Mouse (Mus musculus): Measurements from ENCODE around the gene Necap2.

Gene Necap2

GRCm38 (mm10) chr4:141077681-141078509, at the start of gene Necap2:
Necap2 (minus strand) TSS chr4:141078357.
- peak; percentile 88 for DNase-seq (ENCODE audit: low spot score)

- DNase-seq (ENCODE audit: low spot score) = no peak
These were observed 44.9 kb upstream of the Necap2 start for GRCm38 (mm10) chr4:141123065-141123464.

- no peak for DNase-seq (ENCODE audit: low spot score)
These were observed 44.5 kb upstream of the Necap2 start for GRCm38 (mm10) chr4:141122663-141123062.

DNA sequence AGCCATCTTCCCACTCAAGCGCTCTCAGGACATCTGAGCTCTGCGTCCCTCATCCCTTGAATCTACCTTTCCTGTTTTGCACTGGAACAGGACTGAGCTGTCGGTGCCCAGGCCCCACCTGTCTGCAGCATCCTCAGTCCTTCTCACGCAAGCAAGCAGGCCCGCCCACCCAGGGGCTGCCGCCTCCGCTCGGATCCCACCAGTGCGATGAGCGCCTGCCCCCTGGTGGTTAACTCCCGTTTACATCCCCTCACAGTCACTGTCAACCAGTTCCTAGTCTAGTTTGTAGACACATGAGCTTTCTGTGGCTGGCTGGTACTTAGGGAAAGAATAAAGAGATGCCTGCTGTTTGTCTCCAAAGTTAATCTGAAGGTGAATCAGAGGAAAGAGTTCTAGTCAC, 42.5 kb upstream of the Necap2 start:
- no peak for DNase-seq (ENCODE audit: low spot score)

DNA sequence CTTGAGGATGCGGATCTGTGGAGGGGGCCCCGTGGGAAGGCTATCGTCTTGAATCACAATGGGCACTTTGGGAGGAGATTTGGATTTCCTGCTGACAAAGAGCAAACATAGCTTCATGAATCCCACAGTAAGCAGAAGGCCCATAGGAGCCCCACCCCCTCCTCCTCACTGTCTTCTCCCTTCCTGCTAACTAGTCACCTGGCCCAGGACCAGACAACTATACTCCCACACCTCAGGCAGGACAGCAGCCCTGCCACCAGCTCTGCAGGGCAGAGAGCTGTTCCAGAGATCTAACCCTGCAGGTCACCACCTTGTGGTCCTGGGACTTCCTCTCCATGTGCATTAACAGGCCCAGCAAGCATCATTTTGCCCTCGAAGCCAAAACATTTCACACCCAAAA, 40.5 kb upstream of the Necap2 start:
- no peak for DNase-seq (ENCODE audit: low spot score)

- no peak for DNase-seq (ENCODE audit: low spot score)
These were observed 37.2 kb upstream of the Necap2 start for GRCm38 (mm10) chr4:141115398-141115797.

DNA sequence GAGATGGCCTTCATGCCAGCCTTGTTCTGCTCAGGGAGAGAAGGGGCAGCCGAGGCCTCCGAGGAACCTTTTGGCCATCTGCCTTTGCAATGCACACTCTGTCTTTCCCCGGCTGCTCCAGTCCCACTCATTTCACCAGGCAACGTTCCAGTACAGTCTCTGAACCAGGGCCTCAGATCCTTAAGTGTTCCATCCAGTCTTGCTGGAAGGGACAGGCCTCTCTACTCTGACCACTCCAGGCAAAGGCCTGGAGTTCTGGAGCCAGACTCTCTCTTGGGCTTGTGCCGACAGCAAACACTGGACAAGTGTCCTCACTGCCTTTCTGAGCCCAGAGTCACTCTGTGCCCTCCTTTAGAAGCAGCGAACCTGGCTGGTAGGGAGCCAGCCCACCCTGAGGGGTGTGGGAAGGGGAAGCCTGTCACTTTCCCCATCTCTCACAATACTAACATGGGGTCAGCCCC, 36.4 kb upstream of the Necap2 start:
- DNase-seq (ENCODE audit: low spot score) = no peak

DNA sequence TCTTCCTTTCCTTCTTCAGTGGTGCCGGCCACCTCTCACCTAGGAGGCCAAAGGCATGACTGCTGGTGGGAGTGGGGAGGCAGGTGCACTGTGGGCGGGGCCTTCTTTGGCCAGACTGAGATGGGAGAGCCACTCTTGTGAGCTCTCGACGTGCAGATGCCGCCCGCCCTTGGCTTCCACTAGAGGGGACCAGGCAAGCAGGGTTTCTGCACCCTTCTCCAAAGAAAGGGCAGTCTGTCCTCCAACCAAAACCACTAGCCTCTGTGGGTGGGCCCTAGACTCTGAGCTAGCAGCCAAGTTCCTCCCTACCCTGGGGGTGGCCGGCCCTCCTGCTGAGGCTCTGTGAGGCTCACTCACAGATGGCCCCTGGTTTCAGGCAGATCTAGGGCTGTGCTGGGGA, 35.7 kb upstream of the Necap2 start:
- no peak for DNase-seq (ENCODE audit: low spot score)

DNA sequence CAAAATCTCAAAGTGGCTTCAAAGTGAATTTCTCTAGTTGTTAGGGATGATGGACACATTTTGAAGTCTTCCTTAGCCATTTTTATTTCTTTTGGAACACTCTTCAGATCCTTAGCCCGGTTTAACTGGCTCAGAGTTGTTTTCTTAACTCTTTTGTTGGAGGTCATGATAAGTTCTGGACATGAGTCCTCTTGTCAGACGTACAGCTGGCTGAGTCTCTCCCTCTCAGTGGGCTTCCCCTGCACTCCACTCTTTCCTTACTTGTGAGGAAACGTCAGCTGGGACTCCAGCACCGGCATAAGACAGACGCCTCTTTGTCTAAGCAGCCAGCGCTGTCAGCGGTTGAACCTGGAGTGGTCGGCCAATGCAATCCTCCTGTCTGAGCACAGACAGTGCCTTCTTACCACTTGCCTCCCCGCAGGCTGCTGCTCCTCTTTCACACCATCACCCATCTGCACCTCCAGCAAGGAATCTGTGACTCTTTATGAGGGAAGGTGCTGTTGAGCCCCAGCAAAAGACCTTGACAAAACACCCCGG, 30.1 kb upstream of the Necap2 start:
- DNase-seq (ENCODE audit: low spot score) = no peak

DNA sequence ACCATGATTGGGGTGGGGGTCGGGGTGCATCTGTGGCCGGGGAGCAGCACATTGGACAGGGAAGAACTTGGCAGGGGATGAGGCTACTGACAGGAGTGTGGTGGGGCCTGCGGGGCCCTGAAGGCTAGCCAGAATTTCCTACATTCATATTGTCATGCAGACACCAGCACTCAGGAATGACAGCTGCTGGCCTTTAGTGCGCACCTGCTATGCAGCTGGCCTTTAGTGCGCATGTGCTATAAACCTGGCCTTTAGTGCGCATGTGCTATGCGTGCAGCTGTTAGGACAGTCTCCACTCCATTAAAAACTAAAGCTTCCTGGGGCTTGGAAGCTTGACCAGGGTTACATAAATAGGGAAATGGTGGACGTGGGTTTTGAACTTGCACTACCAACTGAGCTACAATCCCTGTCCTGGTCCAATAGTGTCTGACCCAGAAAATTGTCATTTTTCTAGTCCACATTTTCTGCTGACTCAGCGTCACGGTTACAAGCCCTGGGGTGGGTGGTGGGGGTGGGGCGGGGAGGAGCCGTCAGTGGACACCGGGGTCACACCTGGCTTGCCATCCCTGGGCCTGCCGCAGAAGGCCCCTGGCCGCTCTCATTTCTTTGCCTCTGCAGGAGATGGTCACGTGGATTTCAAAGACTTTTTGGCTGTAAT, 28.5 kb upstream of the Necap2 start:
- DNase-seq (ENCODE audit: low spot score) = no peak

DNA sequence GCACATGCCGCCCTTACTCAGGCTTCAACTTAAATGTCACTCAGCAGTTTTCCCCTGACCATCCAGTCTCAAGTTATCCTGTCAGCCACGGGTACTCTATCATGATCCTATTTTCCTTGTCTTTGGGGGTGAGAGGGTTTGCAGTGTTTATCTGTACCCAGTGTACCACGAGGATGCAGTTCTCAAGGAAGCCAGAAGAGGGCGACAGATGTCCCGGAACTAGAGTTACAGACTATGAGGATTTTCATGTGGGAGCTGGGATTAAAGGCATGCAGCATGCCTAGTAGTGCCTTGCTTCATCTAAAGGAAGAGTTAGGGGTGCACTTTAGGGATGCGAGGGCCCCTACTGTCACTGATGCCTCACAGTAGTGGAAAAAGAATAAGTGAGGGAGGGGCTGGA, 23.7 kb upstream of the Necap2 start:
- DNase-seq (ENCODE audit: low spot score) = no peak

DNA sequence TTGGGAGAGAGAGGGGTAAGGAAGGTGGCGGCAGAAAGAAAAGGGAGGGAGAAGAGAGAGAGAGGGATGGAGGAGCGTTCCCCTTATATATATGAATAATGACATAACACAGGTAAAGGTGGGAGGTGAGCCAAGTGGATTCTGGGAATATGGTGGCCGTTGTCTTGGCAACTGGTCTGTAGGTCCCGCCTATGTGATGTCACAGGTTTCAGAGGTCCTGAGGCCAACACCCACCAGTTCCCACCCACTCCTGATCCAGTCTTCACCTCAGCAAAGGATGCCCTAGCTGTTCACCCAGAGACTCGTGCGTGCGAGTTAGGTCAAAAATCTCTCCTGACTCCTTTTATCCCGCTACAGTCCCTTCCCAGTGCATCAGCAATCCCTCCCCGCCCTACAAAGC, 23.1 kb upstream of the Necap2 start:
- DNase-seq (ENCODE audit: low spot score) = no peak

GRCm38 (mm10) chr4:141099956-141100355, 21.8 kb upstream of the Necap2 start:
- DNase-seq (ENCODE audit: low spot score) = no peak

DNA sequence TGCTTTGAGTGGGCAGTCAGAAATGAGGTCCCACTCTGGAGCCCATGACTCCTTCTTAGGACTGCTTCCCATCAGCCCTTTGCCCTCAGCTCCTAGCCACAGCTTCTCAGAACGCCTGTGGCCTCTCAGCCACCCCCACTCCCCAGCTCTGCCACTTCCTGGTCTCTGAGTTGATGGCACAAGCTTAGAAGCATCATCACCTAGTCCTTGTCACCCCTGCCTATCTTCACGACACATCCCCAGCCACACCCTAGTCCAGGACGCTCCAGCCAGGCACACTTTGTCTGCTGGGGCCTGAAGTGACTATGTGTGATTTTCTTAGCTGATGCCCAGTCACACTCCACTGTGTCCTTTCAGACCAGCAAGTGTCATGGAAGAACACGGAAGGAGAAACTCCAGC, 20.8 kb upstream of the Necap2 start:
- no peak for DNase-seq (ENCODE audit: low spot score)

DNA sequence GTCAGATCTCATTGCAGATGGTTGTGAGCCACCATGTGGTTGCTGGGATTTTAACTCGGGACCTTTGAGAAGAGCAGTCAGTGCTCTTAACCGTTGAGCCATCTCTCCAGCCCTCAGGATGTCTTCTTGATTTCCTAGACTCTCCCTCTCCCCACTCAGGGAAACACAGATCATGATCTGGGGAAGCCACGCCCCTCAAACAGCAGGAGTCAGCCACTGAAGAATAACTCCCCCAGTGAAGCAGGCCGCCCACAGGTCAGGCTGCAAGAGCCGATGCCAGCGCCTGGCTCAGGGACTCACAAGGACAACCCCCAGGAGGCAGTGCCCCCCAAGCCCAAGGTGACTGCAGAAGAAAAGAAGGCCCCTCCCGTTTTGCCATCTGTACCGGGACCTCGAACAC, 18.6 kb upstream of the Necap2 start:
- DNase-seq (ENCODE audit: low spot score) = no peak

- no peak for DNase-seq (ENCODE audit: low spot score)
These were observed 16.9 kb upstream of the Necap2 start for GRCm38 (mm10) chr4:141095016-141095415.

DNA sequence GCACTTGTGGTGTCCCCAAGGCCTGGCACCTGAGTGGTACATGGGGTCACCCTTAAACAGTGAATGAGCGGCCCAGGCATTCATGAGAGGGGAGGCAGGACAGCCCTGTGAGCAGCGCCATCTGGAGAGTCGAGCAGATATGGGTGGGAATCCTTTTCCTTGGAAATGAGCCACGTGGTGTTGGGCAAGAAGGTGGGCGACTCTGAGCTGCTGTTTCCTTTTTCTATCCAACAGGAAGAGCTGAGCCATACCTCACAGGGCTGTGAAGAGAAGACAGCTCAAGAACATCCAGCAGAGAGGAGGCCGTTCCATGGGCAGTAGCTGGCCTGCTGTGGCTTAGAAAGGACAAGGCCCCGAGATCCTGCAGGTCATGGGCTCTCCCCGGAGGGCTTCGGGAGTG, 10.6 kb upstream of the Necap2 start:
- no peak for DNase-seq (ENCODE audit: low spot score)

- DNase-seq (ENCODE audit: low spot score) = no peak
These were observed 9.9 kb upstream of the Necap2 start, which contains the start of gene Spata21 for GRCm38 (mm10) chr4:141088033-141088432. Spata21 (plus strand) TSS chr4:141088333.

DNA sequence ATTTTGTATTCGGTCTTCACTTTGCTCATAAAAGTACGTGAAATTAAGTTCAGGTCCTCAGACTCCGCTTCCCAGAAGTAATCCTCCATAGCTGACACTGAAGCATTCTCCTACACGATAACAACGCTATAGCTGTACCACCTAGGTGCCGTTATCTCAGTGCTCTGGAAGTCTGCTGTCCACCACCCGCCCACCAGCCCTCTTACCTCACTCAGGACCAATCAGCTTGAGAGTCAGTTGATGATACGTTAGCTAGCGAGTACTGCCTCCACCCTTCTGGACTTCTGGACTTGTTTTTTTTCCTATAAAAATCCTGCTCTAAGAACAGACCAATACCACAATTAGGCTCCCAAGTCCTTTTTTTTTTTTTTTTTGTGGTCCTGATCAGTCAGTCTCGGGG, 8.7 kb upstream of the Necap2 start:
- no peak for DNase-seq (ENCODE audit: low spot score)

DNA sequence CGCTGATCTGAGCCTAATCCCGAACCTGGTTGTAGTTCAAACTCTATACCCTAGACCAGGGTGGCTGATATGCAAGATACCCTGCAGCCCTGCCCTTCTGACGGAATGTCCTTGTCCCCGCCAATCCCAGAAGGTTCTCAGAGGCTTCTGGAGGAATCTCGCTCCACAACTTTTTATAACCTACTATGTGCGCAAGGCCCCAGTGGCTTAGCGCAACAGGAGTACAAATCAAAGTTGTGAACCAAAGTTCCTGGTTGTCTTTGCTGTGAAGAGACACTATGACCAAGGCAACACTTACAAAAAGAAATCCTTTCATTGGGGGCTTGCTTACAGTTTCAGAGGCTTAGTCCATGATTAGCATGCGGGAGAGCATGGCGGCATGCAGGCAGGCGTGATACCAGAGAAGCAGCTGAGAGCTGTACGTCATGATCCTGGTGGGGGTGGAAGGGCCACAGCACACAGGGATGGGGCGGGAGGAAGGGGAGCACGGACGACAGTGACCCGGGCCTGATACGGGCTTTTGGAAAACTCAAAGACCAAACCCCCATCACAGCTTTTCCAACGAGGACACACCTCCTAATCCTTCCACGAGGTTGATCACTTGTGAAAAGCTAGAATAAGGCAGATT, 467 bp upstream of the Necap2 start:
- DNase-seq (ENCODE audit: low spot score) = no peak

- DNase-seq (ENCODE audit: low spot score) = no peak
These were observed 1.2 kb downstream of the Necap2 start for GRCm38 (mm10) chr4:141076761-141077506.

DNA sequence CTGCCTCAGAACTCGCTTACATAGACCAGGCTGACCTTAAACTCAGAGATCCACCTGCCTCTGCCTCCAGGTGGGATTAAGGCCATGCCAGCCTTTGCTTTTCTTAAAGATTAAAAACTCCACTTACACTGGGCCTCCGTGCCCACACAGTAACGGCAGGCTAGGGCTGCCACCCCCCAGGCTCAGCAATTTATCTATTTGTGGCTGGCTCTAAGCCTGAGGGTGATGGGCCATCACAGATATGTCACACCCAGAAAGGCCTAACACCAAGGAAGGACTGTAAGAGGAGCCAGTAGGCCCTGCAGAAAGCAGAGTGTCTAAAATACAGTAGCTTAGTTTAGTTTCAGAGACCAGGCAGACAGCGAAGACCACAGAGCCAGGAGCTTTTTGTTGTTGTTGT, 4.0 kb downstream of the Necap2 start:
- DNase-seq (ENCODE audit: low spot score) = no peak

Measured in left cerebral cortex, adult 11 months (tissue).